Mouse (Mus musculus): ENCODE measurements around the gene Olfr1280. TPM values are rescaled to one million over a fixed set of nuclear protein-coding genes. Genes with fewer than 3 reads are reported as not detected.

Olfr1280 gene
- polyA plus RNA-seq (2015; fragmentation: Nextera tagmentation; extraction: Ambion mirVana) = not detected in 2 replicates

DNA sequence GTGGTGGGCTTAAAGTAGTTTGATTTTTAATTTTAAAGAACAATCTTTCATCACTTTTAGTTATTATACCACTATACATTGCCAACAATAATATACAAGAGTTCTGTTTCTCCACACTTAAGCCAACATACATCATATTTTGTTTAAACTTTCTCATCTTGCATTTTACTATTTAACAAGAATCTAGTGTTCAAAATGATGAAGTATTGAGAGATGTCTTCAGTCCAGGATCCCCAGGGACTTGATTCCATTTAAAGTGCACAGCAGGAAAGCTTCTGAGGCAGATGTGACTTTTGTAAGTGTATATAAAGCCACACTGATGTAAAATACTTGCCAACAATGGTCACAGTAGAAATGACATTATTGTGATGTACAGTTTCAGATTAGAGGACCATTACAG, at the start of gene Olfr1280:
Gene Olfr1280, plus strand, starts transcription at position 301 of the 400 bp plus-strand sequence.

DNA sequence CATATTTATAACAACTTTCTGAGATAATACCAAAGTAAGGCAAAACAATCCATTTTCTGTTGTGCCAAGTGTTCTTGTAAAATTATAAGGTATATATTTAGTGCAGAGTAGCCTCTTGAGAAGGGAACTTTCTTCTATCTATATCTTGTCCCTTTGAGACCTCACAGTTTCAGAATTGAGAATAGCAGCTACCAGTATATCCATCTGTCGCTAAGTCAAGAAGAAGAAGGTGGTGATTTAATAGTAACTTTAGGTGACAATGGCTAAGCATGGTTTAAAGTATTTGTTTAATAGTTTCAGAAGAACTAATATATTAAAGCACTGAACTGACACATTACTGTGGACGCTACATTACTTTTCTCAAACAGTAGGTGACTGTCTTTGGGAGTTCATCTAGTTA, 39.8 kb upstream of the Olfr1280 start, which contains the start of gene Olfr1277:
Gene Olfr1277, minus strand, starts transcription at position 101 of the 400 bp plus-strand sequence.

DNA sequence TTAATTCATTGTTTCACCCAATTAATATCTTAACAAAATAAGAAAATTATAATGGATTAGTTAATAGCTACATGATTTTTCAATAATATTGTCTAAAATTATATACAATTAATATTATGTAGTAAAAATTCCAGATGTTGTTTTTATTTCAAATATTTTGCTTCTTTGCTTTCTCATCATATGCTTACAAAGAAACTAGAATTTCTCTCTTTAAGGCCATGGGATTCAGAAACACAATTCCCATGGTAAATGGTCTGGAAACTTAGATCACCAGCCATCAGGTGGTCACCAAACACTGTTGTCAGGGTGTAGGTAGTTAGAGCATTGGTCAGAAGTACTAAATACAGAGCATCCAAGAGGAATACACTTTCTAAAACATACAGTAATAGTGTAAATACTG, 24.0 kb upstream of the Olfr1280 start, which contains the start of gene Olfr1278:
Gene Olfr1278, plus strand, starts transcription at position 301 of the 400 bp plus-strand sequence.

DNA sequence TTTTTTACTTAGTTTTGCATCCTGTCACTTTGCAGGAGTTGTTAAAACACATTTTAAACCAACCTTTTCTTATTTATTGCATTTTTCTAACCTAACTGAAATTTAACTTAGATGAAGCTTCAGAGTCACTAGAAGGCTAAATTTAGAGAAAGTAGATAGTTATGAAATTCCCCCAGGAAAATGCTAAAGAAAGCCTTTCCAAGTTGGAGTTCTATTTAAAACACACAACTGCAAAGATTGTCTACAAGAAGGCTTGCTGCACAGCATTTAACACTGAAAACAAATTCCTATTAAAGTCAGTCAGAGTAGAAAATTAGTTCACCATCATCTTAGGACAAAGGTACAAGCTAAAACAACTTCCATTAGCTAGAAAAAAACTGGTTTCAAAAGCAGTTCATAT, 13.4 kb upstream of the Olfr1280 start, which contains the start of gene Olfr1279:
Gene Olfr1279, plus strand, starts transcription at position 262 of the 400 bp plus-strand sequence.

DNA sequence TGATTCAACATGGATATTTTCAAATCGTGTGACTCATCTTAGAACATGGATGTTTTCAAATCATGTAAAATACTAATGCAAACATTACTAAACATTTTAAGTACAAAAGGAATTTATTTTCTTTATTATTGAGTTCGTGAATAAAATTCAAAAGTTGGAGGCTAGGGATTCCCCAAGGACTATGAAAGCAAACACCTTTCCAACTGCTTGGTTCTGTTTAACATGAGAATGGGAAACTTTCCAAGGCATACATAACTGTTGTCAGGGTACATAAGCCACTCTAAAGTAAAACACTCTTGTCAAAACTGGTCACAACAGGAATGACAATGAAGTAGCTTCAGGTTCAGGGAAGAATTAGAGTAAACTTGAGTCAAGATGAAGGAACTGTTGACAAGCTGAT, 12.4 kb downstream of the Olfr1280 start, which contains the start of gene Olfr1281:
Gene Olfr1281, plus strand, starts transcription at position 301 of the 400 bp plus-strand sequence.

DNA sequence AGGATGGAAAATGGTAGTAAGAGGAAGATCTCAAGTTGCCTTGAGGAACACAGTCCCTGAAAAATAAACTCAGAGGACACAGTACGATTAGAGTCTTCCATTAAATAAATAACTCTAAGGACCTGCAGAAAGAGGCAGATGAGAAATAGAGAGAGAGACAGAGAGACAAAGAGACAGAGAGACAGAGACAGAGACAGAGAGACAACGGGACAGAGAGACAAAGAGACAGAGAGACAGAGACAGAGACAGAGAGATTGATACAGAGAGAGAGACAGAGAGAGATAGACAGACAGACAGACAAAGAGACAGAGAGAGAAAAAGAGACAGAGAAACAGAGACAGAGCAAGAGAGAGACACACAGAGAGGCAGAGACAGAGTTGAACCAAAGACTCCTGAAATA, 22.2 kb downstream of the Olfr1280 start, which contains the start of gene Olfr1282:
Gene Olfr1282, minus strand, starts transcription at position 101 of the 400 bp plus-strand sequence.

DNA sequence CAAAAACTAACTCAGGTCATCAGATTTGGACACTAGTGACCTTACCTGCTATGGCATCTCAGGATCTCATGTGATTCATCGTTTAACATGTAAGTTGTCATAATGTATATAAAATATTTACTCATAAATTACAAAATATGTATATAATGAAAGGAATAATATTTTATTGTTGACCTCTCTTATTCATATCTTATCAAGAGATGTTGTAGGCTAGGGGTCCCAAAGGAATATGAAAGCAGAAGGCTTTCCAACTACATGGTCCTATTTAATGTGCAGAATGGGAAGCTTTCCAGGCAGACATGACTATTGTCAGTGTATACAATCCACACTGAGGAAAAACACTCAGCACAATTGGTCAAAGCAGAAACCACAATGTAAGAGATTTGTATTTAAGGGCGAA, 52.7 kb downstream of the Olfr1280 start, which contains the start of gene Olfr1283:
Gene Olfr1283, plus strand, starts transcription at position 301 of the 400 bp plus-strand sequence.

DNA sequence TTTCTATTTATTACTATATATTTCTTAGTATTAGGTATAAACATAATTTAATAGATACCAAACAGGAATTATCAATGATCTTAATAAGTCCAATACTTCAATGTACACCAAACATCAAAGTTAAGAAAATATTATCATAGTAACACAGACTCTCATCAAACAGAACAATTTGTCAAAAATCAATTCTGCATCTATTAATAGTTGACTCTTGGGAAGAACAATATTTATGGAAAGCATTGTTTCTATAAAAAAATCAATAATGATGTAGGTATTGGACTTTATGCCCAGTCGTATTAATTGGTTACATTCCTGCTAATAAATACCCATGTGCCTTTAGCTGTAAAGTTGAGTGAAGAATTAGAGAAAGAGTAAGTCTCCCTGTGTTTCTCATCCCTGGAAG, 61.4 kb downstream of the Olfr1280 start, which contains the start of gene Olfr1284:
Gene Olfr1284, plus strand, starts transcription at position 301 of the 400 bp plus-strand sequence.

Other genes with a start within 250 kb of the Olfr1280 start
- gene Gm13941, start 208.0 kb upstream of the Olfr1280 start, polyA plus RNA-seq (2015; fragmentation: Nextera tagmentation; extraction: Ambion mirVana) = not detected in 2 replicates
- not detected in 2 replicates for gene Gm15130, start 161.1 kb upstream of the Olfr1280 start, polyA plus RNA-seq (2015; fragmentation: Nextera tagmentation; extraction: Ambion mirVana)
- gene 4930430A15Rik, start 84.4 kb upstream of the Olfr1280 start, polyA plus RNA-seq (2015; fragmentation: Nextera tagmentation; extraction: Ambion mirVana) = not detected in 2 replicates
- gene Olfr1275, start 78.7 kb upstream of the Olfr1280 start, polyA plus RNA-seq (2015; fragmentation: Nextera tagmentation; extraction: Ambion mirVana) = not detected in 2 replicates
- not detected in 2 replicates for gene Olfr1276, start 59.5 kb upstream of the Olfr1280 start, polyA plus RNA-seq (2015; fragmentation: Nextera tagmentation; extraction: Ambion mirVana)
- not detected in 2 replicates for gene Olfr1277, start 39.9 kb upstream of the Olfr1280 start, polyA plus RNA-seq (2015; fragmentation: Nextera tagmentation; extraction: Ambion mirVana)
- not detected in 2 replicates for gene Olfr1278, start 23.9 kb upstream of the Olfr1280 start, polyA plus RNA-seq (2015; fragmentation: Nextera tagmentation; extraction: Ambion mirVana)
- not detected in 2 replicates for gene Olfr1279, start 13.4 kb upstream of the Olfr1280 start, polyA plus RNA-seq (2015; fragmentation: Nextera tagmentation; extraction: Ambion mirVana)
- gene Olfr1281, start 12.5 kb downstream of the Olfr1280 start, polyA plus RNA-seq (2015; fragmentation: Nextera tagmentation; extraction: Ambion mirVana) = not detected in 2 replicates
- gene Olfr1282, start 22.1 kb downstream of the Olfr1280 start, polyA plus RNA-seq (2015; fragmentation: Nextera tagmentation; extraction: Ambion mirVana) = not detected in 2 replicates
- gene Olfr1283, start 52.8 kb downstream of the Olfr1280 start, polyA plus RNA-seq (2015; fragmentation: Nextera tagmentation; extraction: Ambion mirVana) = not detected in 2 replicates
- gene Olfr1284, start 61.5 kb downstream of the Olfr1280 start, polyA plus RNA-seq (2015; fragmentation: Nextera tagmentation; extraction: Ambion mirVana) = not detected in 2 replicates
- gene Olfr1286, start 109.1 kb downstream of the Olfr1280 start, polyA plus RNA-seq (2015; fragmentation: Nextera tagmentation; extraction: Ambion mirVana) = not detected in 2 replicates
- gene Olfr1287, start 135.1 kb downstream of the Olfr1280 start, polyA plus RNA-seq (2015; fragmentation: Nextera tagmentation; extraction: Ambion mirVana) = not detected in 2 replicates
- gene Olfr1288, start 160.1 kb downstream of the Olfr1280 start, polyA plus RNA-seq (2015; fragmentation: Nextera tagmentation; extraction: Ambion mirVana) = not detected in 2 replicates
- not detected in 2 replicates for gene Olfr1289, start 166.8 kb downstream of the Olfr1280 start, polyA plus RNA-seq (2015; fragmentation: Nextera tagmentation; extraction: Ambion mirVana)
- gene Olfr1290, start 179.8 kb downstream of the Olfr1280 start, polyA plus RNA-seq (2015; fragmentation: Nextera tagmentation; extraction: Ambion mirVana) = not detected in 2 replicates
- gene Olfr1291-ps1, start 183.2 kb downstream of the Olfr1280 start, polyA plus RNA-seq (2015; fragmentation: Nextera tagmentation; extraction: Ambion mirVana) = not detected in 2 replicates
- gene Olfr1293-ps, start 211.2 kb downstream of the Olfr1280 start, polyA plus RNA-seq (2015; fragmentation: Nextera tagmentation; extraction: Ambion mirVana) = not detected in 2 replicates
- gene Olfr1294, start 226.3 kb downstream of the Olfr1280 start, polyA plus RNA-seq (2015; fragmentation: Nextera tagmentation; extraction: Ambion mirVana) = not detected in 2 replicates